Mouse (Mus musculus): Measurements from ENCODE around the gene Crtc1.

DNA sequence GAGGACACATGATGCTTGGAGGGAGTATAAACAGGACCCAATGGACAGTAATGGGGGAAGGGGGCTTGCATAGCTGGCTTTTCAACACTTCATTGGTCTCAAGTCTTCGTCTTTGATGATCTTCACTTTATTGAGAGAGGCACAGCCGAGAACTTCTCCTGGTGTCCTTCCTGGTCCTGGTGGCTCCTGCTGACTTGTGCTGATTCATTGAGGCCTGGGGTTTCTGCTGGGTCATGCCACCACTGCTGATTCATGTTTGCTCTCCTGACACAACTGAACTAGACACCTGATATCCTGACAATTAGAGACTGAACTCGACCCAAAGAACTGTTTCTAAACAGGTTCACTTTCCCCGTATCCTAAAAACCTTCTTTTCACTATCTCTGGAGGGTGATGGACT is 3.9 kb upstream of the Crtc1 start:
- TF ChIP-seq CTCF (IDR thresholded peaks at IDR 0.05) (no peak), EP300 (IDR thresholded peaks at IDR 0.05) (no peak)

All from lung, postnatal 0 days (tissue).